Mouse (Mus musculus): ENCODE measurements at regions not wholly inside any gene's neighbourhood (a gene's known extent, or its start where the extent isn't known, plus 50 kb on each side); places are given as distances from the start of the nearest gene placed in this dataset.

- TF ChIP-seq CTCF (IDR thresholded peaks at IDR 0.05; ENCODE audit: control insufficient read depth, insufficient read depth, insufficient read length) = no peak
- TF ChIP-seq MAX (IDR thresholded peaks at IDR 0.05) = no peak
Measured at GRCm38 (mm10) chr8:90414021-90414420, 65.9 kb upstream of the Tox3 start.

All from C2C12 (cell line).